Mouse (Mus musculus) liver, embryonic 14 days (tissue): ENCODE results near the gene Cct4. TPM values are rescaled to one million over a fixed set of nuclear protein-coding genes. Genes with fewer than 3 reads are reported as not detected.

Experiments
- polyA plus RNA-seq: library from polyadenylated mRNA; depleted of rRNA; stranded (reverse); fragments of >200 nt; gene quantifications from 2 replicates; pipeline ENCODE4 v1.2.3, GENCODE M21; 2012; rRNA removed

Gene Cct4
- polyA plus RNA-seq: 68.2 and 83.2 TPM in 2 replicates

DNA sequence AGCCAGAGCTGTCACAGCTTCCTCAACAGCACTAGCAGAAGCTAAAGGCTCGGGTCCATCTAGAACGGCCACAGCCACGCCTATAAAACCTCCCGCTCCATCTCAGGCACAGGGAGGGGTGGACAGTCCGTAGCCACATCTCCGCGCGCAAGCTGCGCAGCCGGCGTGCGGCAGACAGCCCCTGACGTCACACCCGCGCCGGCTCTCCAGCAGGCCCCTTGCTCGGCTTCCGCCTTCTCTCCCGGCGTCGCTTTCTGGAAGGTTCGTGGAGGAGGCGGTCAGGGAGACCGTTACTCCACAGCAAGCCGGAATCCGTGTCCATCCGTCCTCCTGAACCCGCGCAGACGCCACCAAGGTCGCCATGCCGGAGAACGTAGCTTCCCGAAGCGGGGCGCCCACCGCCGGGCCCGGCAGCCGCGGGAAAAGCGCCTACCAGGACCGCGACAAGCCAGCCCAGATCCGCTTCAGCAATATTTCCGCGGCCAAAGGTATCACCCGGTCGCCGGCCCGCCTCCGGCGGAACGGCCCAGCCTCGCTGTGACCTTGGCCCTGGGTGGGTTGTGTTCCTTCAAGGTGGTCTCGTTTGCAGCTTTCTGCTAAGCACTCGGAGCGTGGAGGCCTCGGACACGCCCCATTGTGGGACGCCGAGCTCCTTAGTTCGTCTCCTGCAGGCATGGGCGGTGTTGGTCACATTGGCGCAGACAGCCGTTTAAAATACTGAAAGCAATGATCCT is at the start of gene Cct4:
Cct4 (plus strand) TSS at position 127 of the 734 bp plus-strand sequence.

DNA sequence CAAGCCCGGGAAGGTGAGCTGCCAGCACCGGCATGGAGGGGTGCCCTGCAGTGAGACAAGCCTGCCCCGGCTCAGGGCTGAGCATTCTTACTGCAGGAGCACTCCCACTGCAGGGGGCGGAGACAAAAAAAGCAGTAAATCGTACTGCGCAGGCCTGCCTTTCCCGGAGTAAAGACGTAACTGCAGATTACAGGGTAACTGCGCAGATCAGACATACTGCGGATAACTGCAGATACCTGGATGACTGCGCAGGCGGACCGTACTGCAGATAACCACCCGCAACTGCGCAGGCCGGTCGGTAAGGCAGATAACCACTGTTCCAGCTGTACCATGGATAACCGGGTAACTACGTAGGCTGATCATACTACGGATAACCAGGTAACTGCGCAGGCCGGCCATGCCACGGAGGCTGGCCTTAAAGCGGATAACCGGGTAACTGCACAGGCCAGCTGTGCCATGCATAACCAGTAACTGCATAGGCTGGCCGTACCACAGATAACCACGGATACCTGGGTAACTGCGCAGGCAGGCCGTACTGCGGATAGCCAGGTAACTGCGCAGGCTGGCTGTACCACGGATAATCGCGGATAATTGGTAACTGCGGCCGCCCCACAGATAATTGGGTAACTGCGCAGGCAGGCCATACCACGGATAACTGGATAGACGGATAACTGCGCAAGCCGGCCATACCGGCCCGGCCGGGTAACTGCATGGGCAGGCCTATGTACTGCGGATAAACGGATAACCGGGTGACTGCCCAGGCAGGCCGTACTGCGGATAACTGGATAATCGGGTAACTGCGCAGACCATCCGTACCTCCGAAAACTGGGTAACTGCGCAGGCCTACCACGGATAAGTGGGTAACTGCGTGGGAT is 18.2 kb upstream of the Cct4 start, which contains the start of gene Zrsr1:
Zrsr1 (plus strand) TSS at position 171 of the 875 bp plus-strand sequence.

DNA sequence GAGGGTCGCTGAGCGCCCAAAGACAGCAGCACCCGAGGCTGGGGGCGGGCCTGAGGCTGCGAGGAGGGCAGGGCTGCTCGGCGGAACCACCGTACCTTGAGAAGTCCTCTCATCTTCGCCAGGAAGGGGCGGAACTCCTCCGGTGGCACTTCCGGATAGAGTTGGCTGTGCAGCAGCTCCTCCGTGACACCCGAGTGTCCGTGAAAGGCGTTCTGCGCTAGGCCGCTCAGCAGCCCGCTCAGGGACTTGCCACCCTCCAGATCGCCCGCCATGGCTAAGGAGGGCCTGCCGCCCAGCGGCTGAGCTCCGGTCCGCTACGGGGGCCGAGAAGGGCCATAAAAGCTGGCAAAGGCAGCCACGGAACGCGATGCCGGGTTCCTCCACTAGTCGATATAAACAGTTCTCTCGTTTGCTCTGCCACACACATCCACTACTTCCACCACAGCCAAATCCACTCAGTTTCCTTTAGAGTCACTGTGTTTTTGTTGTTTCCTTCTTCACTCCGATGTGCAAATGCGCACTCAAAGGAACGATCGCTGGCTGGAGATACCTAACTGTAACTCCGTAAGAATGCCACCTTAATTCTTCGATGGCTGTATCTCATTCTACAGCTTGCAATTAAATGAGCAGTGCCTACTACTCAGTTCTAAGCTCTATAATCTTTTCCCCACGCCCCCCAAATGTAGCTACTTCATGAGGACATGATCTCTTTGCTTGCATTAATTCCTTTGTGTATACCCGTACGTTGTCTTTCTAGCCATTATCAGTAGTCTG is 8.1 kb upstream of the Cct4 start, which contains the start of the genes Gm28048 and Commd1:
Gm28048 (minus strand) TSS at position 107 of the 774 bp plus-strand sequence.
Commd1 (minus strand) TSS at position 399 of the 774 bp plus-strand sequence.

DNA sequence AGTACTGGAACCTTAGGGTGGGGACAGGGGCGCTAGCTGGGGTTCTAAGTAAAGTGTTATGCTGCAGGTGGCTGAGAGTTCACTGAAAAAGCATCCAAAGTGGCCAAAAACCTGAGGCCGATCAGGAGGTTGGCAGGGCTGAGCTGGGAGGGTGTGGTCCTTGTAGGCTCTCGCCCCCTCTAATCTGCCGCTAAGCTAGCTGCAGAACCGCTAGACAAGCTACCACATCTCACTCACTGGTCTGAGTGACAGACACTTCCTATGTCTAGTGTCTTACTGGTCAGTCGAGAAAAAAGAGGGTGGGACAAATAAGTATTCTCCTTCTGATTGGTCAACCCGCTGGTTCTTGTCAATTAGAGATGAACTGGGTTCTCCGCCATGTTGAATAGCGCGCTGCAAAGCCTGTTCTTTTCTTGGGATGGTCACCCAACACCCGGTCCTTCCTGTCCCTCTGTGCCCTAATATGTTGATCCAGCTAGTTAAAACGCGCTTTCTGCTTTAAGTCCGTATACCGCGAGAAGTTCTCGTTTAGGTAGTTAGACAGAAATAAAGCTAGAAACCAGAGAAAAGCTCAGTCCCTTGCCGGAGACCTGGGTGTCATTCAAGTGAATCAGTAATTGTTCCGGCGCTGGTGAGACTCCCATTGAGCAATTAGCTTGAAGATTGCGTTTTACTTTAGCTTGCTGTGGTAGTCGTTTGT is 17.3 kb downstream of the Cct4 start, which contains the start of gene Fam161a:
Fam161a (plus strand) TSS at position 51 of the 700 bp plus-strand sequence.

Other genes with a start within 250 kb of the Cct4 start
- gene B3gnt2, start 129.6 kb upstream of the Cct4 start, polyA plus RNA-seq: 2.8 and 3.0 TPM in 2 replicates
- gene Zrsr1, start 18.5 kb upstream of the Cct4 start, polyA plus RNA-seq: 14.1 and 14.2 TPM in 2 replicates
- gene Gm28048, start 8.4 kb upstream of the Cct4 start, polyA plus RNA-seq: 2.9 and 3.7 TPM in 2 replicates
- gene Commd1, start 8.1 kb upstream of the Cct4 start, polyA plus RNA-seq: 41.0 and 41.2 TPM in 2 replicates
- gene Fam161a, start 17.0 kb downstream of the Cct4 start, polyA plus RNA-seq: 0.97 and 1.2 TPM in 2 replicates